Mouse (Mus musculus) olfactory bulb, adult 2 months (tissue): Measurements from ENCODE around the gene Pex11a.

ENCODE experiments used
- CTCF ChIP-seq: fragments of 200-500 bp; IDR thresholded peaks from 2 replicates; pipeline ENCODE4 v1.5.1; 2012; ENCODE audit warnings: low read depth, mild to moderate bottlenecking, low read length, moderate library complexity; ENCODE audit not compliant: insufficient read depth
- POLR2A ChIP-seq: fragments of 200-500 bp; IDR thresholded peaks from 2 replicates; pipeline ENCODE4 v1.6.1; 2012; ENCODE audit warnings: mild to moderate bottlenecking, low read depth, low read length, moderate library complexity; ENCODE audit not compliant: insufficient read depth

DNA sequence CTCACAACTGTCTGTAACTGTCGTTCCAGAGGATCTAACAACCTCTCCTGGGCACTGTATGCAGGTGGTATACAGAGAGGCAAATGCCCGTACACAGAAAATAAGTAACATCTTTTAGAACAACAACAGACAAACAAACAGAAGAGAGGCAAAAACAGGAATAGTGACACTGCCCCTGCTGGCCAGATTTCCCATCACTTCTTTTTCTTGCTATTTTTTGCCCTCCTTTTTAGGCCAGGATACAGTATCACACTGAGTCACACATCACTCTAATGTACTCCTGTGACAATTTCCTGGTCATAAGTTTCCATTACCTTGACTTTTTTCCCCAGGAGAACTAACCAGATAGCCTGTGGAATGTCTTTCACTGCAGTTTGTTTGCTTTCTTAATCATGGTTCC lies 13.4 kb upstream of the Pex11a start:
- TF ChIP-seq POLR2A (no peak), CTCF (no peak)
